Mouse (Mus musculus): Measurements from ENCODE around the gene Zbtb9.

- no peak for TF ChIP-seq POLR2A (IDR thresholded peaks at IDR 0.05; ENCODE audit: borderline replicate concordance, low read depth, low read length)
- TF ChIP-seq CTCF (IDR thresholded peaks at IDR 0.05; ENCODE audit: low read depth, low read length): no peak
Observed at GRCm38 (mm10) chr17:27004903-27005485, 32.0 kb downstream of the Zbtb9 start.
